Mouse (Mus musculus) adrenal gland, postnatal 4 days (tissue): ENCODE measurements around the gene Chga. TPM values are rescaled to one million over a fixed set of nuclear protein-coding genes. Genes with fewer than 3 reads are reported as not detected.
A peak's percentile ranks its signal among the peaks of the same experiment; 100 is the strongest.

ENCODE experiments used
- DNase-seq, 2 experiments: peaks; one replicate each; pipeline ENCODE4 v3.0.0; 2021 to 2022; ENCODE audit warnings: low spot score in 2 of 2, mixed read lengths in 2 of 2
- long read RNA-seq, 2 experiments: library from polyadenylated mRNA; stranded (forward); transcript quantifications; one replicate each; pipeline ENCODE4 v2.0.0; 2021
- total RNA-seq, 2 experiments: library from RNA; stranded (reverse); gene quantifications; 2 replicates each; pipeline ENCODE4 v1.2.3; 2021

Chga gene
- 1,000 to 10,000 TPM; 1,913 to 1,920 TPM for total RNA-seq
- long read RNA-seq, experiment 1, transcript Chga-201 (8 exons, 1,883 nt), result major isoform, 2,112 of 2,770 reads
- long read RNA-seq, experiment 1, partial matches to known transcripts, result 271 of 2,770 reads
- long read RNA-seq, experiment 1, other reads (novel, unspliced or antisense), result 387 of 2,770 reads
- long read RNA-seq, experiment 2, transcript Chga-201 (8 exons, 1,883 nt), result major isoform, 4,176 of 5,130 reads
- long read RNA-seq, experiment 2, partial matches to known transcripts, result 494 of 5,130 reads
- long read RNA-seq, experiment 2, other reads (novel, unspliced or antisense), result 460 of 5,130 reads

GRCm38 (mm10) chr12:102554721-102555516, at the start of gene Chga:
TSS of gene Chga (plus strand) at chr12:102554969.
- peak; percentile 54 to 67 for DNase-seq

- no peak for DNase-seq
Measured at GRCm38 (mm10) chr12:102505131-102505713, 49.5 kb upstream of the Chga start.

- no peak for DNase-seq
Measured at GRCm38 (mm10) chr12:102505949-102506348, 48.8 kb upstream of the Chga start.

GRCm38 (mm10) chr12:102511363-102511762, 43.4 kb upstream of the Chga start:
- no peak for DNase-seq

- DNase-seq, result no peak
Measured at GRCm38 (mm10) chr12:102514151-102514550, 40.6 kb upstream of the Chga start.

GRCm38 (mm10) chr12:102514751-102515150, 40.0 kb upstream of the Chga start:
- DNase-seq, result no peak

- DNase-seq, result no peak
Measured at GRCm38 (mm10) chr12:102516151-102516550, 38.6 kb upstream of the Chga start.

- no peak for DNase-seq
Measured at GRCm38 (mm10) chr12:102517647-102518046, 37.1 kb upstream of the Chga start.

- no peak for DNase-seq
Measured at GRCm38 (mm10) chr12:102519929-102520720, 34.6 kb upstream of the Chga start.

GRCm38 (mm10) chr12:102521777-102522319, 32.9 kb upstream of the Chga start:
- DNase-seq, result no peak

GRCm38 (mm10) chr12:102524216-102524615, 30.6 kb upstream of the Chga start:
- no peak for DNase-seq

GRCm38 (mm10) chr12:102524760-102525159, 30.0 kb upstream of the Chga start:
- no peak for DNase-seq

- no peak for DNase-seq
Measured at GRCm38 (mm10) chr12:102527989-102528388, 26.8 kb upstream of the Chga start.

GRCm38 (mm10) chr12:102535796-102536195, 19.0 kb upstream of the Chga start:
- no peak for DNase-seq

- no peak for DNase-seq
Measured at GRCm38 (mm10) chr12:102540278-102540677, 14.5 kb upstream of the Chga start.

- no peak for DNase-seq
Measured at GRCm38 (mm10) chr12:102541168-102541567, 13.6 kb upstream of the Chga start.

GRCm38 (mm10) chr12:102545122-102545521, 9.6 kb upstream of the Chga start:
- DNase-seq, result no peak

- peak in 1 of 2 experiments; percentile 57 for DNase-seq
Measured at GRCm38 (mm10) chr12:102550529-102550928, 4.2 kb upstream of the Chga start.

GRCm38 (mm10) chr12:102551186-102551585, 3.6 kb upstream of the Chga start:
- DNase-seq, result no peak

GRCm38 (mm10) chr12:102552001-102552400, 2.8 kb upstream of the Chga start:
- DNase-seq, result no peak

GRCm38 (mm10) chr12:102553705-102554275, 979 bp upstream of the Chga start:
- no peak for DNase-seq
